Mouse (Mus musculus): ENCODE measurements around the gene Rhof.

Rhof gene

DNA sequence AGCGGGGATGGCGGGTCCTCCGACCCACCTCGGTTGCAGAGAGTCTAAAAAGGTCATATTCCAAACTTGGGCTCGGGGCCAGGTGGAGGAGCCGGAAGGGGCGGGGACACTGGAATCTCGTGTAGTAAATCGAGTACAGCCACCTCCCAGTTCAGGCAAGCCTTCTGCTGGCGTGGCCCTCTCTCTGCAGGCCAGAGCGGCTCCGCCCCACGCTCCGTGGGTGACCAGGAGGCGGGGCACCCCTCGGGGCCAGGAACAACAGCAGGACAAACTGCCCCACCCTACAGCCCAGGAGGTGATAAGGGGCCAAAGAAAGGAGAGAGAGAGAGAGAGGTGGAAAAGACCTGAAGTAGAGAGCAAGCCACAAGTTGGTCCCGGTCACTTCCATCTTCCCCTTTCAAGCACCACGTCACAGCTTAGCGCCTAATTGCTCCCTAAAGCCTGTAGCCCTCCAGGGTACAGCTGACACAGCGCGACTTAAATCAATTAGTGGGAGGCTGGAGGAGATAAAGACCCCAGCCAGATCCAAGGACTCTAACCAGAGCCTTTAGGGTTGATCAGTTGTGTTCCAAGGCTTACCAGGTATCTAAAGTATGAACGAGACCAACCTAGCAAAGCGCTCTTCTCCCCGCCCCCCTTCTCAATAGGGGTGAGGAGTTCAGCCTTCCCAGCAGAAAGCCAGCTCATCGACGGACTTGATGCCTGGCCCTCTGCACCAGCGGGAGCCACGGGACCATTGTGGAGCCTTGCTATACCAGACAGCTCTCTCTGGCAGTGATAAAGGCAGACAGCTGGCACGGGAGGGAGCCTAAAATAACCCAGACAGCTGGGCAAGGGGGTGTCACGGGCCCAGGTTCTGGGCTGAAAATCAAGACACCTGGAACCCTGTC is 3.2 kb upstream of the Rhof start:
- DNase-seq (ENCODE audit: low read depth, low spot score): peak; percentile 84

DNA sequence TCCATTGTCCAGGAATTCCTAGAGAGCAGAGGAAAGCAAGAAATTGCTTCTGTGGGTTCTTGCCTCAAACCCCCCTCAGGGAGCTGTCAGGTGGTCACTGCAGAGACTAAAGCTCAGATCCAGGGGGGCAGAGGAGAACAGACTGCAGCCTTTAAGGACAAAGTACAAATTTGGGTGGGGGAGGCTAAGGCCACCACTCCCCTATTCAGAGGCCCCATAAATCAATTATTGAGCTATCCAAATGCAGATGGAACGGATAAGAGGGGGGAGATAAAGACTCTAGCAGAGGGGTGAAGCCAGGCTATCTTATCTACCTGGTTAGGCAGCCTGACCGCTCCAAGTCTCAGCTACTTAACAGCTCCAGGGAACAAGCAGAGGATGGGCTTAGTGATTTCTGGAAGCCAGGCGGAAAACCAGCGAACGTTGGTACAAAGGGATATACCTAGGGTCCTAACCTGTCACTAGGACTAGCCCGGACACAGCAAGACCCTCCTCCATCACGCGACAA is 2.4 kb upstream of the Rhof start:
- no peak for DNase-seq (ENCODE audit: low read depth, low spot score)

DNA sequence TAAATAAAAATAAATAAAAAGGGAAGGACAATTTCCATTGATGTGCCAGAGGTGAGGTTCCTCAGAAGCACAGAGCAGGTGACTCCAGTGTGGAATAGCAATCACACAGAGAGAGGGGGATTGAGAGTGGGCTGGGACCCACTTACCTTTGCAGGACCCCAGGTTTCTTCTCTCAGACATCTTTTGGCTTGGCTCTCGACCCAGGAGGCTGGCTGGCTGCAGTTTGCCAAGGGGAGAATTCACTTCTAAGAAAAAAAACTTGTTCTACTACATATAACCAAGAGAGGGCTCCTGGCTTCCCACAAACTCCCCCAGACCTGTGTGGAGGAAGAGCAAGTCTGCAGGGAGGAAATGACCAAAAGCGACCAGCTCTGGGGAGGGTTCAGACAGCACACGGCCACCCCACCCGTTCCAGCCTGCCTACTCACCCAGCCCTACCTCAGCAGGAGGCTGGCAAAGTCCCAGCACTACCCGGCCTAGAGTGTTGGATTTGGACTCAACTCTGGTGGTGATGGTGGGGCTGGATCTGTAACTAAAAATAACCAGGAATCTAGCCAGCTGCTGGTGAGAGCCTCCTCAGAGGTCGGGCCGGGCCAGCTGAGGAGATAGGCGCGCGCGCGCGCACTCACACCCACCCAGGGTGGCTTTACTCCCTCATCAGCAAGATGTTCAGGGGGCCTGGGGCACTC is 1.8 kb upstream of the Rhof start:
- peak; percentile 85 for DNase-seq (ENCODE audit: low read depth, low spot score)

DNA sequence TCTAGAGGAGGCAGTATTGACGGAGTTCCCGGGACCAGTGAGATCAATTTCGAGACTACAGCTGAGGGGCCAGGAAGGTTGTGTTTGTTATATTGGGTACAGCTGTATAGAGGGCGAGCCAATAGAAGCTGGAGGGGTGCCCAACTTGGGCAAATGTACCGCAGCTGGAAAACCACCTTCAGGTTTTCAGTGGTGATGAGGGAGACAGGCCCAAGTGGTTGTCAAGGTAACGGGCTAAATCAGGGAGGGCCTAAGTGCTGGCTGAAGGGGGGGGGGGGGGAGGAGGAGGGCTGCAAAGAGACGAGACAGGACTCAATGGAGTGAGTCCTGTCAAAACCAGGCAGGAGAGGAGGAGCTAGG is 1.3 kb upstream of the Rhof start:
- peak; percentile 80 for DNase-seq (ENCODE audit: low read depth, low spot score)

DNA sequence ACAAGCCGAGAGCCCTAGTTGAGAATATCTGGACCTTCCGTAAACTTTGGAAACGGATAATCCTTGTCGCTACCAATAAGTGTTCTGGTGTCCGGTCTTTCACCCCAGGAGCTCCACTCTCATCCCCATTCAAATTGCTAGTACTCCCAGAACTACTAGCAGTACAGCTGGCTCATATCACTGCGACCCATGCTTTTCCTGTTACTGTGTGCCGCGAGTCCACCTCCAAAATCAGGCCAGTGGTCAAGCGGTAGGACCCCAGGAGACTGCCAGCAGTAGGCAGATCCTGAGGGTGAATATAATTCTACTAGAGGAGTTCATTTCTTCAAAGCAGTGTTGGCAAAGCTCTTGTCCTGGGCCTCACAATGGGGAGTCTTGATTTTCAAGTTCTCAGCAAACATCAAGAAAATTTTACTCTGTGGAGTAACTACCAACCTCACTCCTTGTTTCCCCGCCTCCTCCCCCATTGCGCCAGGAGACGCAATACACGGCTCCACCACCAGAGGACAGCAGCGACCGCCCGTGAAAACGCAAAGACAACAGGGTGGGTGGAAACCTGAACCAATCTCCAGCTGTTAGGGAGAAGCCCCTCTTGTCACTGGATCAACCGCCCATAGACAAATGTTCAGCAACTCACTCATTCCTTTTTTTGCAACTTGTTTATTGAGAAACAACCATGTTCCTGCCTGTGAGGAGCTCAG is 741 bp upstream of the Rhof start:
- peak; percentile 89 for DNase-seq (ENCODE audit: low read depth, low spot score)

DNA sequence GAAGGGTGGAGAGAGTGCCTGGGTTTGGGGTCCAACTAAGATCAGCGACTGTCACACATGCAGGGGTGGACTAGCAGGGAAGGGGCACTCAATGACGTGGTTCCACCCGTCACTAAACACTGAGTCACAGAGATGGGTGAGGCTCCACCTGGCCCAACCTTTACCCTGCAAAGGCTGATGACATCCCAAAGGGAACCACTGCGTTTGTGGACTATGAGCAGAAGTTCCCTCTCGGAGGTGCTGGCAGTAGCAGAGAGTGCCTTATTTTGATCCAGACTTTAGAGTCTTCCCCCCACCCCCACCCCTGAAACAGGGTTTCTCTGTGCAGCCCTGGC is 1.7 kb downstream of the Rhof start:
- DNase-seq (ENCODE audit: low read depth, low spot score): no peak

DNA sequence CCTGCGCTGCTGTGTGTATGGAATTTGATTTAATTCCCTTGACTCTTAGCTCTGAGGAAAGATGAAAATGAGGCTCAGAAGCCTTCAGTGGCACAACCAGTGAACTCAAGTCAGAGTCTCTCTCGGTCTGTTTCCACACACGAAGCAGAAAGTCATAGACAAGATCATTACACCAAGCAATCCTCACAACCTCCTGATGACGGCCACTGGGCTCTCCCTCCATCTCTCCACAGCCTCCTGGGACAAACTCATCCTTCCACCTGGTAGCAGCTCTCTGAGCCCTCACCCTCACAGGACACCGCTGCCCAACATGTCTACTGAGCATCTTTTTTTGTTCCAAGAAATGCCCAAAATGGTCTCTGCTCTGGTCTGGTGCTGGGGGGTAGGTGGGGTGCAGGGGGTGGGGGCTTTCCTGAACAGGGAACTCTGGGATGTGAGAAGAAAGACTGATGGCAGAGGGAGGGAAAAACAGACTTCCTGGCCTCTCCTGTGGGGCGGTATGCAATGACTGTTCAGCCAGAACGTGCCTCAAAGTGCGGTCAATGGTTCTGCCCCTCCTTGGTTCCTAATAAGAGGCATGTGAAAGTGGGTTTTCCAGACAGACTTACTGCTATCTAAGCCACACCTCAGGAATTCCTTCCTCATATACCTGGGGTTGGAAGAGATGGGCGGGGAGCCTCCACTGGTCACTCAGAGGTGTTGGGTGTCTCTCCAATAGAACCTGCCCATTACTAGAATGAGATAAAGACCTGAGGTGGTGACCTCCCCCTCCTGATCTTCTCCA is 2.3 kb downstream of the Rhof start:
- no peak for DNase-seq (ENCODE audit: low read depth, low spot score)

DNA sequence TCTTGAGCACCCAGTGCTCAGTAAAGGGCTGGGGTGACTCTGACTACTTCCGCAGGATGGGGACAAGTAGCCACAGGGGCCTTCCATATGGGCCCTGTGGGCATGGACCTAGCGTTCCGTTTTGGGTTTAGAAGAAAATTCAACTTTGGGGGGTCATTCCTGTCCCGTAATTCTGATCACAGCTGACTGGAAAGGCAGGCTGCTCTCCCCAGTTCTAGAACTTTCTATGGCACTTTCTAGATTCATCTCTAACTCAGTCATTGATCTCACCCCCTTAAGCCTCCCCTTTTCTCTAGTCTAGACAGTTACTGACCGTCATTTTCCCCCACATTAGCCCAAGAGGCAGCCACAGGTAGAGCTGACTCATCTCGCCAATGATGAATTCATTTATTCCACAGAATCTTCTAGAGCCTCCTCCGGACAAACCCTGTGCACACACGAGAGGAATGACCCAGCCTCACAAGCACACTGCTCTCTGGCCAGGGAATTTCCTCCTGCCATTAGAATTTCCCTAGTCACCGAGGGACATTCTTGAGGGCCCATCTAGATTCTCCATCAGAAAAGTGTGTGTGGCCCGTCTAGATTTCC is 3.2 kb downstream of the Rhof start:
- no peak for DNase-seq (ENCODE audit: low read depth, low spot score)

DNA sequence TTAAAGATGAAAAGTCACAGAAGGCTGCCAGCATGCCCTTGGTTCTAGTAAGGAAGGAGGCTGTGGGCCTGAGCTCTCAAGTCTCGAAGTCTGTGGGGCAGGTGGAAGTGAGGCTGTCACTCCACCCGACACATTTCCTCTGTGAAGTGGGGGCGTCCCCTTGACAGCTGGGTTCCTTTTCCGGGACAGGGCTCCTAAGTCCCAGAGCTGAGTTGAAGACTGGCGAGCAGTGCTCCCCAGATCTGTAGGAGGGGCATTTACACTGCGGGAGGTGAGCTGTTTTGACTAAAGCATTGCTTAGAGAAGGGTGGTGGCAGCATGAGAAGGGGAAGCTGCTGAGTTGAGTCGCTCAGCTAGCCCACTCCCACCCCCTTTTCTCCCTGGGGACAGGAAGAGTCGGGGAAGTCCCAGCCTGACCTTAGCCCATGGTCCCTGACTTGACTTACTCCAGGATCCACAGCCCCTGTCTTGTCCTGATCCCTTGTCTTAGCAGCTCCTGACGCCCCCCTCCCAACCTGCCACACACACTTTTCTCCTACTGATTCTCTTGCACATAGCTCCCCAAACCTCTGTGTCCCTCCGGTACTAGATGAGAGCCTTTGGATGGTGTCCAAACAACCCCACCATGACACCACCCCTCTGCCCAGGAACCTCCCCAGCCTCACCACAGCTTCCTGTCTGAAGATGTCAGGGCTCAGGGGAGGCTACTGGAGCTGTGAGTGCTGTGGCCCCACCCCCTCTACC is 3.9 kb downstream of the Rhof start:
- peak; percentile 48 for DNase-seq (ENCODE audit: low read depth, low spot score)

DNA sequence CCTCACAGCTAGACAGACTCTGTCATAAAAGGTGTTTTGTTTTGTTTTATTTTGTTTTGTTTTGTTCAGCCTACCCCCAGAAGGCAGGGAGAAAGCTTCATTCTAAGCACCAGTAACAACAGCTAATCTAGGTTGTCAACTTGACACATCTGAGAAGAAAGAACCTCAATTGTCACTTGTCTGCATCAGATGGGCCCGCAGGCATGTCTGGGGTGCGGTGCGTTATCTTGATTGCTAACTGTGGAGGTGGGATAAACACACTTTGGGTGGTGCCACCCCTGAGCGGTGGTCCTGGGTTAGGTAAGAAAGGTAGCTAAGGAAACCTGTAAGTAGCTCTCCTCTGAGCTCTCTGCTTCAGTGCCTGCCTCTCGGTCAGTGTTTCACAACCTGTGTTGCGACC is 5.5 kb downstream of the Rhof start:
- DNase-seq (ENCODE audit: low read depth, low spot score): no peak

DNA sequence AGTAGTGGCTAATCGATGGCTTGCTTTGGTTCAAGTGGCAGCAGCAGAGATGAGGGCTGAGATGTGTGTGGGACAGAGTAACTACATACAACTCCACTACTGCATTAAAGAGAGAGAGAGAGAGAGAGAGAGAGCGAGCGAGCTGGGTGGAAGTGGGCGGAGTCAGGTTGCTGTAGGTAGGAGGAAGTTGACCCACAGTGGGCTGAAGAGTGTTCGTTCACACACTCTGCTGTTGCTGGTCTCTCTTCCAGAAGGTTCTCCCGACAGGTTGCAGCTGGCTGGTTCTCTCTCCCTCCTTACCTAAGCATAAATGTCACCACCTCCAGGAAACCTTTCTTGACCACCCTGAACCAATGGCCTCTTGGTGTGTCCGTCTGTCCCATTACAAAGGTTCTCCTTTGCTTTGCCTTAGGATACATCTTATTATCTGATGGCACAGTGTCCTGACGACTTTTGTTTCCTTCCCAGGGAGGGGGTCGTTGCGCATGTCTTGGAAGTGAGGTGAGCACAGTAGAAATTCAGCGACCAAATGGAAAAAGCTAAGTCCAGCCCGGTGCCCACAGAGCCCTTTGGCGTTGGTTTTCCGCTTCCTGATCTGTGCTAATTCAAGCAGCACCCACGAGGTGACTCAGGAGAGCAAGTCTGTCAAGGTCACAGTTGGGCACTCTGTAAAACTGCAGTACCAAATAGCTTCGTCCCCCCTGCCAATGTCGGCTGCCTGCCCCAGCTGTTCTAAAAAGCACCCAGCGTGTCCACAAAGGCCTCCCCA is 6.7 kb downstream of the Rhof start:
- DNase-seq (ENCODE audit: low read depth, low spot score): no peak

DNA sequence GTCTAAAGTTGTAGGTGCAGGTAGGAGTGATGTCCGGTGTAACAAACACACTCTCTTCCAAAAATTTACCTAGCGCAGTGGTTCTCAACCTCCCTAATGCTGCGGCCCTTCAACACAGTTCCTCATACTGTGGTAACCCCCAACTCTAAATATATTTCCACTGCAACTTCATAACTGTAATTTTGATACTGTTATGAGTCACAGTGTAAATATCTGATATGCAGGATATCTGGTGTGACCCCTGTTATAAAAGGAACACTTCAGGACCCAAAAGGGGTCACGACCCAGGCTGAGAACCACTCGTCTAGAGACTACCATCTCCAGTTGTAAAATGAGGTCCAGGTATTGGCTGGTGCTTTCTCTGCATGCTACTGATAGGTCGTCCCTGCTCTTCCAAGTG is 7.4 kb downstream of the Rhof start:
- no peak for DNase-seq (ENCODE audit: low read depth, low spot score)

DNA sequence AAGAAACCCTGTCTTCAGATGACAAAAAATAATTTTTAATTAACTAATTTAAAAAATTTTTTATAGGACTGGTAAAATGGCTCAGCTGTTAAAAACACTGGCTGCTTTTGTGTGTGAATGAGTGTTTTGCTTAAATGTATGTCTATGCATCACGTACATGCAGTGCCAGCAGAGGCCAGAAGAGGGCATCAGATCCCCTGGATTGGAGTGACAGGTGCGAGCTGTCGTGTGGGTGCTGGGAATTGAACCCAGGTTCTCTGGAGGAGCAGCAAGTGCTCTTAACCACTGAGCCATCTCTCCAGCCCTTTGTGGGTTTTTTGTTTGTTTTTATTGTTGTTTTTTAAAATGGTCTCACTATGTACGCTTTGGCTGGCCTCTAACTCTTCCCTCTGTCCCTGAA is 10.3 kb downstream of the Rhof start:
- DNase-seq (ENCODE audit: low read depth, low spot score): no peak

DNA sequence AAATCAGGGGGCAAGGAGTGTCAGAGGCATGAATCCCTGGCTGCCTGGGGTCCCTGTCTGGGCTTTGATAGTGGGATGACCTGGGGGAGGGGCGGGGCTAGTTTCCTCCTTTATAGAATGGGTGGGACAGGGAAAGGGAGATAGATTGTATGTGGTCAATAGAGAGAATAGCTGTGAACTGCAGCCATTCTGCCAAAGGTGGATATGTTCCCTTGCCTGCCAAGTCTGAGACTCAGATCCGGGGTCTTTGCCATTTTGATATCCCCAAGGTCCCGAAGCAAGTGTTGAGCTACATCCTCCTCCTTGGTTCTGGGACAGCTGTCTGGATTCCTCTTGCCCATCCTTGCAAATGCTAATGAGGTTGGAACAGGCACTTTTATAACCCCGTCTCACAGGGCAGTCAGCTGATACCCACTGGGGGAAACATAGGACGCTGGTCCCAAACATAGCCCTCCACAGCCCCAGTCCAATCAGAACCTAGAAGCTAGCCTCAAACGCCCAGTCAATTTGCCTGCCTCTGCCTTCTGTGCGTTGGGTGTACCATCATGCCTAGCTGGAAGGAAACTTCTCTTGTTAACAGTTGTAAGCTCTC is 11.8 kb downstream of the Rhof start:
- no peak for DNase-seq (ENCODE audit: low read depth, low spot score)

DNA sequence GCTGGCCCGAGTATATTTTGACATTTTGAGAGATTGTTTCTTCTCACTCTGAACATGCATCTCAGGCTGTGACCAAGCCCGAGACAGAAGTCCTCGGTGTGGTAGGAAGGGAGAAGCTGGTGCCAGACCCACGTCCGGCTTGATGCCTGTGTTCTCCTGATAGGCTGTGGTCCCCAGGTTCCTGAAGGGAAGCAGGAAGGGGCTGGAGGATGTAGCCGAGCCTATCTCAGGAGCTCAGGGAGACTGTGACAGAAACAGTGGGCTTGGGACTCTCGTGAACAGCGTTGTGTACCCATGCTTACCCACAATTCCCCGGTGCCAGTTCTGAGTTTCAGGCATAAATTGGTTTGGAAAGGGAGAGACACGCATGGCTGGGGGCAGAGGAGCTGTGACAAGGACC is 13.7 kb downstream of the Rhof start:
- DNase-seq (ENCODE audit: low read depth, low spot score): no peak

DNA sequence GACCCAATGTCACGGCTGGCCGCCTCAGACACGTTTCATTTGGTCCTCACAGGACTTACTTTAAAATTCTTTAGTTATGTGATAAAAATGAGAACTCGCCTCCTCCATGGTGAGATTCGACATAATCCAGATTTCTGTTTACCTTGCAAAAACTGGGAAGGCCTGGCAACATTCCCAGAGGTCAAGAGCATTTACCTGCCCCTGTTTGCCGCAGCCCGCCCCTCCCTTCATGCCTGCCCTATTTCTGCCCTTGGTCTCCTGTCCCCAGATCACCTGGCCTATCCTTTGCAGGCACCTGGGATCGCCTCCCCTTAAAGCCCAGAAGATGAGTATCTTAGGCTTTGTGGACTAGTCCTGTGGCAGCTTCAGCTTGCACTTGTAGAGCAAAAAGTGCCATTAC is 14.7 kb downstream of the Rhof start:
- no peak for DNase-seq (ENCODE audit: low read depth, low spot score)

DNA sequence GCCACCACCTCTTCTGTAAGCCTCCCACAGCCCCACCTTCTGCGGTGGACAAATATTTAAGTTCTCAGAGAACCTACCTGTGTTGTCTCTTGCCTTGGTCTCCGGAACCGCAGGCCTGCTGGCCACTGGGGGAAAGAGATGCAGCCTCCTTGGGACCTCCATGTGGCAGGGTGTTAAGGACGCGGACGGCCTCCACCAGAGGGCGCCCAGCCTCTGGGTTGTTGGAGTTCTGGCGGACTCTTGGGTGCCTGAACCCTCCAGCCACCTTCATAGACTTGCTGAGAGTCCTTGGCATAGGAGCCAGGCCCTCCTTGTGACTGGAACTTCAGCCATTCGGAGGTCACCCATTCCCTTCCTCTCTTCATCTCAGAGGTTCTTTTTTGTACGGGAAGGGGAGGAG is 15.2 kb downstream of the Rhof start:
- DNase-seq (ENCODE audit: low read depth, low spot score): peak; percentile 81

DNA sequence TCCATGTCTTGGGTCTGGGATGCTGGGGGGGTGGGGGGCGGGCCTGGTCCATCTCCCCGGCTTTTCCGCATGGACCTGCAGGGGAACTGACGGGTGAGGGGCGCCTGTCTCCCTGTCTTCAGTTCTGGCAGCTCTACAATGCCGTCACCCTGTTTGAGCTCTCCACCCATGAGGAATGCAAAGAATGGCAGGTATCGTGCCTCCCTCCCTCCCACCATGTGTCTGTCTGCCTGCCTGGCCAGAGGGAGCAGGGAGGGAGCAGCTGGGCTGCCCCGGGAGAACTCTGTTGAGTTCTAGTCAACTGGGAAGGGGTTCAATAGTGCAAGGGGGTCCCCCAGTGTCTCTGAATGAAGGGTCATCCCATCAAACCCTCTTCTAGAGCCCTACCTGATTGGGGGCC is 16.4 kb downstream of the Rhof start:
- no peak for DNase-seq (ENCODE audit: low read depth, low spot score)

DNA sequence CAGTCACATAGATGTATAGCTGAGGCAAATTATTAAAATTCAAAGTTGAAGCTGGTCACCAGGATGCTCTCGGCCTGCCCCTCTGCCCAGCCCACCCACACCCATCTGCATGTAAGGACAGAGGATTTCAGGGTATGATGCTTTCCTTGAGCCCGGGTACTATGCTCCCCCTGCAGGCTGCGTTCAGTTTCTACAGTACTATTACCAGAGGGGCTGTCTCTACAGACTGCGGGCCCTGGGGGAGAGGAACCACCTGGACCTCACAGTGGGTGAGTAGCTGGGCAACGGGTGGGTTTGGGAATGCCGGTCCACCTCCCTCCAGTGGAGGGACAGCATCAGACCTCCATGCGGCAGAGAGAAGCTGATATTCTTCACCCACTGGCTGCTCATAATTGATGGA is 17.6 kb downstream of the Rhof start:
- peak; percentile 48 for DNase-seq (ENCODE audit: low read depth, low spot score)

DNA sequence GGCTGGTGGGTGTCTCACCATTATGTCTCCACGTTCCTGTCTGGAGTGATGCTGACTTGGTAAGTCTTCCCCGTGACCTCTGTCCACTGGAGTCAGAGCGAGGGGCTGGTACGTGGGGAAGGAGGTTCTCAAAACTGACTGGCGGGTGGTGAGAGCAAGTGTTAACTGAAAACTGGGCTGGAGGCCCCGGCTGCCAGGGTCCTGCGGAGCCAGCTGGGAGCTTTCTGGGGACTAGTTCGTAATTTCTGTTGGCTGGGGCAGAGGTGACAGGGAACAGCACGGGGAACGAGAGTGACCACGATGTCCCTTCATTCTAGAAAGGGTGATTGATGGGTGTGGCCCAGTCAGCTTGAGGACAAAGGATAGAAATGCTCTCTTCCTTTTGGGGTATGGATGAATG is 18.4 kb downstream of the Rhof start:
- no peak for DNase-seq (ENCODE audit: low read depth, low spot score)

Measured in brain, adult 2 months (tissue).